Comparison of ENCODE assay signal across 10 mouse cellular contexts in genomic region chr1:182465978-182466377, GRCm38 (mm10). TPM values are rescaled to one million over a fixed set of nuclear protein-coding genes. Genes with fewer than 3 reads are reported as not detected.
DNase-seq lines count a peak whose midpoint lies in the region; ATAC-seq and TF ChIP-seq lines count a peak whose summit lies in the region.
"Had no signal": no experiment of that assay in that cellular context is flagged by ENCODE, and none has a peak within 500 bp of the region (broad histone marks: within the 10 kb centered on the region; RNA-seq: fewer than 3 reads in every experiment).

No protein-coding gene starts in this region.

- peaks cover 4% of the 10 kb centered on the region; the same call in 1 of the 2 replicates for H3K4me1 ChIP-seq in forebrain, embryonic 12.5 days
- no peaks in the 10 kb centered on the region for H3K4me1 ChIP-seq in forebrain, embryonic 10.5 days
- H3K4me1 ChIP-seq in kidney, postnatal 0 days (replicated peaks; ENCODE audit: insufficient read depth, low read length), result peaks cover 34% of the 10 kb centered on the region
- H3K4me1 ChIP-seq: limb, embryonic 12.5 days had no signal

- H3K27ac ChIP-seq in forebrain, embryonic 12.5 days, result no peak overlapping the region
- no peak overlapping the region for H3K27ac ChIP-seq in forebrain, embryonic 10.5 days
- H3K27ac ChIP-seq in kidney, postnatal 0 days, result peak overlapping the region; percentile 79
- H3K27ac ChIP-seq: limb, embryonic 12.5 days had no signal

- no peak overlapping the region for H3K9ac ChIP-seq in forebrain, embryonic 12.5 days
- H3K9ac ChIP-seq in kidney, postnatal 0 days (ENCODE audit: low read depth, low read length), result no peak overlapping the region
- H3K9ac ChIP-seq: limb, embryonic 12.5 days had no signal

- no peak overlapping the region for H3K4me3 ChIP-seq in forebrain, embryonic 12.5 days (replicated peaks)
- no peak overlapping the region for H3K4me3 ChIP-seq in forebrain, embryonic 10.5 days
- H3K4me3 ChIP-seq in kidney, postnatal 0 days (replicated peaks; ENCODE audit: low read depth, low read length), result no peak overlapping the region
- H3K4me3 ChIP-seq: limb, embryonic 12.5 days had no signal

- WGBS in forebrain, embryonic 12.5 days, result 94% methylated on average over 4 of the region's 4 CpGs
- WGBS in forebrain, embryonic 10.5 days, result 93% methylated on average over 4 of the region's 4 CpGs
- 65% methylated on average over 4 of the region's 4 CpGs for WGBS in kidney, postnatal 0 days

- H3K27me3 ChIP-seq in forebrain, embryonic 12.5 days, result no peaks in the 10 kb centered on the region
- H3K27me3 ChIP-seq in forebrain, embryonic 10.5 days (ENCODE audit: poor library complexity, severe bottlenecking), result no peaks in the 10 kb centered on the region
- H3K27me3 ChIP-seq in kidney, postnatal 0 days (ENCODE audit: insufficient read depth, low read length), result no peaks in the 10 kb centered on the region
- H3K27me3 ChIP-seq: limb, embryonic 12.5 days had no signal

- ATAC-seq in forebrain, embryonic 12.5 days (ENCODE audit: low FRiP score), result 0 out of 2 replicates have a peak, but pooled peaks have one; percentile 4
- ATAC-seq in kidney, postnatal 0 days (replicated peaks; ENCODE audit: low FRiP score, low read depth), result peak; percentile 12; the same call in 1 of the 2 replicates

- H3K36me3 ChIP-seq in forebrain, embryonic 12.5 days (replicated peaks), result peaks cover 49% of the 10 kb centered on the region
- H3K36me3 ChIP-seq in forebrain, embryonic 10.5 days (replicated peaks), result peaks cover 68% of the 10 kb centered on the region
- peaks cover 40% of the 10 kb centered on the region; the same call in 1 of the 2 replicates for H3K36me3 ChIP-seq in kidney, postnatal 0 days (ENCODE audit: insufficient read depth, low read length)

- DNase-seq in forebrain, embryonic 10.5 days (ENCODE audit: extremely low spot score, low spot score), result no peak
- no peak for DNase-seq in kidney, postnatal 0 days (ENCODE audit: low spot score)
- DNase-seq in kidney, postnatal 25 days, result no peak
- DNase-seq in 3T3-L1 (ENCODE audit: low read depth, low spot score), result peak; percentile 45
- DNase-seq in brain, adult 2 months (ENCODE audit: low read depth, low spot score), result peak; percentile 40
- DNase-seq in urinary bladder, postnatal 14 days (ENCODE audit: low spot score), result no peak
- DNase-seq in urinary bladder, postnatal 25 days (ENCODE audit: low spot score), result no peak
- DNase-seq: cerebellum, postnatal 36 days had no signal

- no peak overlapping the region for H3K4me2 ChIP-seq in forebrain, embryonic 12.5 days
- no peak overlapping the region for H3K4me2 ChIP-seq in kidney, postnatal 0 days (ENCODE audit: low read length)
- H3K4me2 ChIP-seq: limb, embryonic 12.5 days had no signal

- peak; percentile 35; the same call in 1 of the 2 replicates for TF ChIP-seq CTCF in kidney, postnatal 0 days (IDR thresholded peaks at IDR 0.05; ENCODE audit: low read depth)

- no peaks in the 10 kb centered on the region for H3K9me3 ChIP-seq in forebrain, embryonic 12.5 days
- no peaks in the 10 kb centered on the region for H3K9me3 ChIP-seq in forebrain, embryonic 10.5 days
- H3K9me3 ChIP-seq in kidney, postnatal 0 days (replicated peaks; ENCODE audit: low read length), result no peaks in the 10 kb centered on the region
- H3K9me3 ChIP-seq: limb, embryonic 12.5 days had no signal

RNA-seq across cellular contexts. Expression of gene Capn2, which starts 51.4 kb away (rescaled TPM):
- 91.6 and 95.6 TPM in 2 replicates for polyA plus RNA-seq in forebrain, embryonic 12.5 days (2016; fragmentation: Nextera tagmentation; extraction: Ambion mirVana)
- 71.5 and 71.8 TPM in 2 replicates for polyA plus RNA-seq in forebrain, embryonic 10.5 days (2016; fragmentation: Nextera tagmentation; extraction: Ambion mirVana)
- polyA plus RNA-seq in kidney, postnatal 0 days (2015; fragmentation: Nextera tagmentation; extraction: Ambion mirVana), result 95.1 and 106 TPM in 2 replicates

RNA-seq across cellular contexts. Expression of gene Trp53bp2, which starts 57.0 kb away (rescaled TPM):
- 32.5 and 35.4 TPM in 2 replicates for polyA plus RNA-seq in forebrain, embryonic 12.5 days (2016; fragmentation: Nextera tagmentation; extraction: Ambion mirVana)
- 23.8 and 28.5 TPM in 2 replicates for polyA plus RNA-seq in forebrain, embryonic 10.5 days (2016; fragmentation: Nextera tagmentation; extraction: Ambion mirVana)
- 26.1 and 26.7 TPM in 2 replicates for polyA plus RNA-seq in kidney, postnatal 0 days (2015; fragmentation: Nextera tagmentation; extraction: Ambion mirVana)

Comparison
In these comparisons a context has a peak if more than half of its experiments do, and no peak if none do; other contexts are left out.
1. DNase-seq: peak in 3T3-L1 (single experiment) and brain, adult 2 months (single experiment); none in forebrain, embryonic 10.5 days (single experiment), kidney, postnatal 0 days (single experiment), kidney, postnatal 25 days (0 of 2), urinary bladder, postnatal 14 days (single experiment) and urinary bladder, postnatal 25 days (single experiment).